Mouse (Mus musculus): Measurements from ENCODE around the gene Senp8.
"Not testable (repeated sequence)": the region's sequence is repeated elsewhere in the genome, so short reads cannot be mapped to it uniquely, and the experiment has no call there.

Gene Senp8

DNA sequence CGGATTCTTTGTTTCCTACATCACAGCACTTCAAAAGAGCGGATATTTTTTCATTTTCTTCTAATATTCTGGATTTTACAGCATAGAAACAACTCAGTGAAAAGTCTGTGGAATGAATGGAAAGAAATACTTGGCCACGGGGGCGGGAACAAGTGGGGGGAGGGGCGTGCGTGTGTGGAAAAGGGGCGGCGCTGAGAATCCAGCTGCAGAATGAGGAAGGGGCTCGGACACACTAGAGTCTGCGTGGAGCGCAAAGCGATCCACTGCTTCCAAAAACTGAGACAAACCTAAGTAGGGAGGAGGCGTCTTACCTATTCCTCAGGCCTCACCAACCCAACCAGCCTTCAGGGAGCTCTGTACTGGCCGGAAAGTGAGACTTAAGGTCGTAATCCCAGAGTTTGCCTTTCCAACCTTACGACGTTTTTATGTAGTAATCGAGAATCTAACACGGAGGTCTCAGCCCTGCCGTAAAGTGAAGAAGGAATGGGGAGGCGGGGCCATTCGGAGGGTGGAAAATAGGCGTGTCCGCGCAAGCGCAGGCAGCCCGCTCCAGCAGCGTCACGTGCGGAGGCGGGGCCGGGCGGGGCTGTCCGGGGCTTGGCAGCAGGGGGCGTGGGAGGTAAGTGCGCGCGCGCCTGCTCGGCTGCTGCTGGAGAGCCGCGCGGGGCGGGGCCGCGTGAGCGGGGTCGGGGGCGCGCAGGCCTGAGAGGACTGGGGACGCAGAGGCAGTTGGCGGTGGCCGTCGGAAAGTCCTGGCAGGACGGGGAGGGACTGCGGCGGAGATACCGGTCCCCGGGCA is at the start of gene Senp8, which contains the start of gene Myo9a:
Gene Senp8 (minus strand): TSS at position 444 of the 799 bp plus-strand sequence.
Gene Myo9a (plus strand): TSS at position 630 of the 799 bp plus-strand sequence.
- peak; percentile 98 for DNase-seq (ENCODE audit: low spot score)

DNA sequence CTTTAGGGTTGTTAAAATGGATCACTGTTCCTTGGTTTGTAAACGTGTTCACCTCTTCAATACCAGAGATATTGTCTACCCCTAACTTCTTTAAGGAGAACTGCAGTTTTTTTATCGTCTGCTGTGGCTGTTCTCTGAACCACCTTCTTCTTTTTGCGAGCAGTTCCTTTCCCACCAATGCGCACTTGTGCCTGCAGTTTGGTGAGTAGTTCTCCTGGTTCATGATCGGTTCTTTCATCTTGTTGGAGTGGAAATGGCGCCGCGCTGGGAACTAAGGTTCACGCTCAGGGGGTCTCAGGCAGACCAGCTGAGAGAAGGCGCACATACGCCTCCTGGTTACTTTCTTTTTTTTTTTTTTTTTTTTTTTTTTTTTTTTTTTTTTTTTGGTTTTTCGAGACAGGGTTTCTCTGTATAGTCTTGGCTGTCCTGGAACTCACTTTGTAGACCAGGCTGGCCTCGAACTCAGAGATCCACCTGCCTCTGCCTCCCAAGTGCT is 16.5 kb upstream of the Senp8 start:
- not testable (repeated sequence) for DNase-seq (ENCODE audit: low spot score)

DNA sequence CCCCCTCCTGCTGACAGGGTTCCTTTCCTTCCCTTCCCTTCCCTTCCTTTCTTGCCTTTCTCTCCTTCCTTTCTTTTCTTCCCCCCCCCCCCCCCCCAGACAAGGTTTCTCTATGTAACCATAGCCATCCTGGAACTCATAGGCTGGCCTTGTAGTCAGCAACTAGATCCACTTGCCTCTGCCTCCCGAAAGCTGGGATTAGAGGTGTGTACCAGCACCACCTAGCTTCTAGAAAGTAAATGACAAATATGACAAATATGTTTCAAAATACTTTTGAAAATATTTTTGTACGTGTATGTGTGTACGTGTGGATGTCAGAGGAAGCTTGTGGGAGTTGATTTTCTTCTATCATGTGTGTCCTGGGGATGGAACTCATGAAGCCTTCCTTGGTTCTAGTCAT is 10.0 kb upstream of the Senp8 start:
- no peak for DNase-seq (ENCODE audit: low spot score)

DNA sequence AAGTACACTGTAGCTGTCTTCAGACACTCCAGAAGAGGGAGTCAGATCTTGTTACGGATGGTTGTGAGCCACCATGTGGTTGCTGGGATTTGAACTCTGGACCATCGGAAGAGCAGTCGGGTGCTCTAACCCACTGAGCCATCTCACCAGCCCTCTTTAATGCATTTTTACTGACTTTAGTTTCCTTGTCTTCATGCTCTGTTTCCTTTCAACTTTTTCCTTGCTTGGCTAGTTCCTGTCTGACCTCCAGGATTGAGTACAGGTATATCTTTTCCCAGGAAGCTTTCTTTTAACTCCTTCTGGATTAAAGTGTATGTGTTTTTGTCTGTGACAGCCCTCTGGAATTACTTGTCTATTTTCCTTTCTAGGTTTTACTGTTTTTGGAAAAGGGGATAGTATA is 6.5 kb upstream of the Senp8 start:
- DNase-seq (ENCODE audit: low spot score), result not testable (repeated sequence)

DNA sequence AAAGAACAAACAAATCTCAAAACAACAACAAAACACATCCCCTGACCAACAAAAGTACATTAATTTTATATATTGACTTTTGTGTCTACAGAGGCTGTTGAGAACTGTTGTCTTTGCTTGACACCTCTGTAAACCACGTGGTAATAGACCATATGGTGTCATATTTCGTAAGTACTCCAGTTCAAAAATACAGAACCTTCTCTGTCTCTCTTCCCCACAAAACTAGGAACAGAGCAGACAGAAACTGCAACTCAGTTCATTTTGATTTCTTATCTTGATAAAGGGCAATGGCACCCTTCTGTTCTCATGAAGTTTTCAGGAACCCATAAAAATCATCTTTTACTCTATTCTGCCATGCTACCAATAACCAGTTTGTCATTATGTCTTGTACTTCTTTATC is 4.7 kb upstream of the Senp8 start:
- DNase-seq (ENCODE audit: low spot score), result no peak

DNA sequence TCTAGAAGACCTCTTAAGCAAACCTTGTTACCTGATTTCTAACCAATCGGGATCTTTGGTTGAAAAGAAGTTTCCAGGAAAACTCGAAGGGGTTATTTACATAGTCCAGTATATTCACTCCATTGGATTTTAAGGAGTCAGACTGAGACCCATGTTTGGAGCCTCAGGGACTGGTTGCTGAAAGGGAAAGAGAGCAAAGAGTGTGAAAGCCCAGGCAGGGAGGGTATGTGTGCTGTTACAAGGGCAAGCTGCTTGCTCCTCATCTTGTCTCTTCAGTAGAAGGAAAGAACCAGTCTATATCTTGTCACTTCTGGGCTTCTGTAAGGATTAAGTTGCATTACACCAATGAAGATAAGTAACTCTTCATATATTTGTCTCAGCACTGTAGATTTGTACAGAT is 1.5 kb upstream of the Senp8 start:
- DNase-seq (ENCODE audit: low spot score), result no peak

DNA sequence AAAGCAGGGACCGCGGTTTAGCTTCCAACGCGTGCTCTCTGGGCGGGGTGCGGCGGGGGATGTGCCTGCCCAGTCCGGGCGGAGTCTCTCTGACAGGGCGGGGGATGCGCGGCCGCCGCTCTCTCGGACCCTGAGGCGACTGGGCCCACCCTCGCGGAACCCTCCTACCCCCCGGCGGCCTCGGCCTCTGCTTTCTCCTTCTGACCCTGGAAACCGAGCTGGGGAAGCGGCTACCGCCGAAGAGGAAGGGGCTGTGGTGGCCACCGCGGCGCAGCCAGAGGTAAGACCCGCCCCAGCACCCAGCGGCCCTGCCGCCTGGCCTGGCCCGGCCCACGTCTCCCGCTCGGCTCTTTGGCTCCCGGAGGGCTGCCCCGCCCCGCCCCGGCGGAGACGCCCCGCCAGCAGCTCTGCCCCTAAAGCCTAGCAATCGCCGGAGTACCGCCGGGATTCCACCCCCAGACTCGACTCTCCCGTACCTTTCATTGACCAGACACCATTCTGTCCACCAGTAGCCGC is 614 bp upstream of the Senp8 start:
- peak; percentile 59 for DNase-seq (ENCODE audit: low spot score)

DNA sequence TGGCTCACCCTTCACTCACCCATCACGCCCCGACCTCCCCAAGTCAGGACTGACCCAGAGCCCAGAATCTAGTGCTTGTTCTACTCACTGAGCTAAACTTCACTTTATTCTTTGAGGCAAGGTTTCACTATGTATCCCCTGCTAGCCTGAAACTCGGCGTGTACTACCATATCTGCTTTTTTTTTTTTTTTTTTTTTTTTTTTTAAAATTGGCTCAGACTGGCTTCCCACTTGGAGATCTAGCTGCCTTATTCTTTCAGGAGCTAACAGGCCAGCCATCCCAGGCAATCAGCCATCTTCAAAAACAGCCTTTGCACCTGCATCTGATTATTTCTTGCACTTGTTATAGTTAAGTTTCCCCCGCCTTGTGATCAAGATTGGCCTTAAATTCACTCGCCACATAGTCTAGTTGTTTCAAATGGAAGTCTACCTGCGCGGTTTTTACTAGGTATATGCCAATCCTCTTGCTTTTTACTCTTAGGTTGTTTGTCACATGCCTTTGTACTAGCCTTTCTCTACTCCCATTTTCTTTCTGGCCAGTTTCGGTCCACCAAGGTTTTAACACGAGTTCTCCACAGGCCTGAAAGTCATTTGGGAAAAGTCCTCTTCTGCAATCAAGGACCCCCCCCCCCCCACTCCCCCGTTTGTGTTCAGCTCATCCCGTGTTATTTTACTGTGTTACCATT is 787 bp downstream of the Senp8 start:
- DNase-seq (ENCODE audit: low spot score), result no peak

DNA sequence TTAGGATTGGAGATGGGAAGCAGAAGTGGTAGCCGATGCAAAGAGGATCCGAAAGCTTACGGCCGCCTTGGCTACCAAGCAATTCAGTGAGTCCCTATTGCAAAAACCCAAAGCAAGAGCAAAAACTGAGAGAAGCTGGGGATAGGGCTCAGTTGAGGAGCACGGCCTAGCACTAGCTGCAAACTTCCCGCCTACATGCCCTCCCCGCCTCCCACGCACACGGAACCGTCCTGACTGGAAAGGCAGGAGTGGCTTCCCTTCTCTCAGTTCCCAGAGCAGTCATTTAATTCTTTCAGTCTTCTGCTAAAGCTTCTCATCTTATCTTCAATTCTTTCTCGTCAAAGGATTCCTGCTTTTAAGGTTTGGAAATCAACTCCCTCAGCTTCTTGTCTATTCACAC is 1.5 kb downstream of the Senp8 start:
- no peak for DNase-seq (ENCODE audit: low spot score)

DNA sequence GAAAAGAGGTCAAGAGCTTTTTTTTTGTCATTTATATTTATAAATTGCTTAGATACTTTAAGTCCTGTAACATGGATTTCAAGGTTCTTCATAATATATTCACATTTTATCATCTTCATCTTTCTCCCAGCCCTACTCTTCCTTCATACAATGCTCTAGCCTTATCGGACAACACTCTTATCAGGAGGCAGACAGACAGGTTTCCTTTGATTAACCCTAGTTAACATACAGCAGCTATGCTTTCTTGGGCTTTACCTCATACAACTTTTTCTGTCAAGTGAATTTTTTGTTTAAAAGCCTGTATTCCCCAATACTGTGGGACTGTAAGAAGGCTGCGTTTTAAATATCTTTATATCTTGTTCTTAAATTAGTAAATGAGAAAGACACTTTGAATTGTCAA is 2.1 kb downstream of the Senp8 start:
- no peak for DNase-seq (ENCODE audit: low spot score)

DNA sequence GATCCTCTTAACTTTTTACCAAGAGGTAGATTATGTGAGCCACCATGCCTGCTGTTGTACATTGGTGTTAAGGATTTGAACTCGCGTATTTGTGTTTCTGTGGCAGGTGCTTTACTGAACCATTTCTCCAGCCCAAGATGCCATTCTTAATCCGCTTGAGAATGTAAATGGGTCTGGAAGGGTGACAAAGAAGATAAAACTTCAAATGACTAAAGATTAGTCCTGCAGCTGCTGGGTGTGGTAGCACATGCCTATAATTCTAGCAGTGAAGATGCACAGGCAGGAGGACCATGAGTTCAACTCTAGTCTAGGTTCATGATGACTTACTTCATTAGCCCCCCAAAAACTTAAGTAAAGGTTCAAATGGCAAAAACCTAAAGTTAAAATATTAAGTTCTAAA is 6.6 kb downstream of the Senp8 start:
- DNase-seq (ENCODE audit: low spot score), result no peak

DNA sequence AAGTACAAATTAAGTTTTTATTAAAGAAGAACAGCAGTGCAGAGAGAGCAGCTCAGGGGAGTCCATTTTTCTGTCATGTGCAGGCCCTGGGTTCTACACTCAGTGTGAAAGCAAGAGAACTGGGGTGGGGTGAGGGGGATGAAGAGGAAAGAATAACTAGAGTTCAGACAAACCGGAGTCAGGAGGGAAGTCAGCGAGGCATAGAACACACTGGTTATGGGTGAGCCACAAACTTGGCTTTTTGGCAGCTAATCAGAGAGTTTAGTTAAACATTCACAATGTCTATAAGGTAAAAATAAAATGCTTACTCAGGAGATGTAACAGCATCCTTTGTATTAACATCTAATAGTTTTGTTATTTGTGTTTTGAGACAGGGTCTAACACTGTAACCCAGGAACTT is 9.9 kb downstream of the Senp8 start:
- DNase-seq (ENCODE audit: low spot score), result no peak

DNA sequence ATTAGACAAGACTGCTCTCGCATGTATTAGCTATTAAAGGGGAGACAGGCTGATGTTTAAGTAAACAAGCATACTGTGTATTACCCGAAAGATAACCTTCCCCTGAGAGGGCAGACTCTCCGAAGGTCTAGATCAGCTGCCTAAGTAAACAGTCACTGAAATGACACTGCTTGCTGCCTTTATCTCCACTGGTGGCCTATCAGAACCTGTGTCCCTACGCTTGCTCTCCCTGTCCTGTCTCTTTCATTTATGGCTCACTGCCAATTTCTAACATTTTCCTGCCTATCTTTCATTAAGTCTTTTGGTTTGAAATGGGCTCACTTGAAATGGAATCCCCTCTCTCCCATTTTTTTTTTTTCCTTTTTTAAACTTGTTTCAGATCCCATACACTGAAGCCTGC is 15.1 kb downstream of the Senp8 start:
- no peak for DNase-seq (ENCODE audit: low spot score)

DNA sequence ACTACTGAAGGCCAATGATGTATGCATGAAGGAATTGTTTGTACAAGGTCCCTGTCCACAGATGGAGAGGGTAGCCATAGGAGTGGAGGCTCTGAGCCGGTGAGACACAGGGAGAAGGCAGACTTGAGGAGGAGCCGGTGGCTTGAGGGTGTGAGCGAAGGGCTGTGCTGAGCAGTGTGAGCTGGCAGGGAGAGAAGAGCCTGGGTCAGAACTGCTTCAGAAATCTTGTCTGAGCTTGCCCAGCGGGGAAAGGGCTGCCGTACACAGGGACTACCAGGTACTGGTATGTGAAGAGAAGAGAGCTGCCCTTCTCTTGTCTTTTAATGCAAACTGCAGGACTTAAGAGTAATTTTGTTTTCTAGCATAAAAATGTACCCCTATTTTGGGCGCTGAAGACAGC is 17.4 kb downstream of the Senp8 start:
- DNase-seq (ENCODE audit: low spot score), result no peak

DNA sequence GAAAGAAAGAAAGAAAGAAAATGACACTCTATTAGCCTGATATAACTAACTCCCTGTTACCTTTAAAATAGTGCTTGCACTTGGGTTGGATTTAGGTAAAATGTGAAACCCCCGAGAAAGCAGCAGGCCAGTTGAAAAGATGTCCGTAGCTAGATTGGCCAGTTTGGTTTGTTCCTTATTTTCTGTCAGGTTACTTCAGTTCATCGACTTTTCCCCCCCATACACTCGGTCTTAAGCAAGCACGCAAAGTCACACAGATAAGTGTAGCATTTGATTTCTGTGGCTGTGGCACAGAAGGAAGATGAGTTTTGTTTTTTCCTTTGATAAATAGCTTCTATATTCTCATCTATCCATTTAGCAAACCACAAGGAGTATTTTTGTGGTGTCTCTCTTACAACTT is 19.4 kb downstream of the Senp8 start:
- no peak for DNase-seq (ENCODE audit: low spot score)

DNA sequence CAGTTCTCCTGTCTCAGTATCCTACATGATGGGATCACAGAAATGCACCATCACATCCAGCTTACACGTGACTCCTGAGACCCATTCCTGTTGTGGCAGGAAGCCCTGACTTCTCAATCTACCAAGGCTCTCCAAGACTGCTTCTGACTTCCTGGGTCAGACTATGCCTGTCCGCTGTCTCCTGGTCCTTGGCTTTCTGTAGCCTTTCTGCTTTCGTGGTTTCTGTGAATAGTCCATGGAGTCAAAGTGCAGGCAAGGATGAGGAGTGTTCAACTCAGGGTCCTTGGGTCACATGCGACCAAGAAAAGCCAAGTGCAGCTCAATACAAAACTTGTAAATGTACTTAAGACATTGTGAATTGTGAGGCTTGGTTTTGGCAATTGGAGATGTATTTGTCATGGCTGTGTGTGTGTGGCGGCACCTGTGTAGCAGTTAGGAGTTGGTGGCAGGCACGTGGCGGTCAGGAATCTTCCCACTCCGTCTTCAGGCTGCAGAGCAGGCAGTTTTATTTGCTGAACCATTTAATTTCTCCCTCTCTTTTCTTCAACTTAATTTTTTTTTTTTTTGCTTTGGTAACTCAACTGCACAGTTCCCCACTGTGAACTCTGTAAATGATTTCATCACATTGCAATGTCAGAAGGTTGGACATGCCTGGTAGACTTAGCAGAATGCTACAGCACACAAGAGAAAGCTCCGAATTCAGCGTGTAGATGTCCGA is 22.8 kb downstream of the Senp8 start:
- no peak for DNase-seq (ENCODE audit: low spot score)

DNA sequence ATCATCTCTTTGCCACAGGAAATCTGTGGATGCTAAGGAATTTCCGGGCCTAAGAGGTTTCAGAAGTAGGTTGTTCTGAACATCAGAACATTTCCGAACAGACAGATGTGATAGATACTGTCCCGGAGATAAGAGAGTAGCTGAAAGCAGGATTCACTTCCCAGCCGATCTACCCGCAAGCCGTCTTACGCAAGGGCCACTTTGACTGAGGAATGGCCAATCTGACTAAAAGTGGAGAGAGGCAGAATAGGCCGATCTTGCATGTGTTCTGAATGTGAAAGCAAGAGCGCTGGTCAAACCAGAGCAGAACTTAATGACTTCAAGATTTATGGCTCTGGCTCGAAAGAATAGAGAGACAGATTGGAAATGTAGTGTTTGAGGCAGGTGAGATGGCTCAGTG is 25.0 kb downstream of the Senp8 start:
- DNase-seq (ENCODE audit: low spot score), result no peak

DNA sequence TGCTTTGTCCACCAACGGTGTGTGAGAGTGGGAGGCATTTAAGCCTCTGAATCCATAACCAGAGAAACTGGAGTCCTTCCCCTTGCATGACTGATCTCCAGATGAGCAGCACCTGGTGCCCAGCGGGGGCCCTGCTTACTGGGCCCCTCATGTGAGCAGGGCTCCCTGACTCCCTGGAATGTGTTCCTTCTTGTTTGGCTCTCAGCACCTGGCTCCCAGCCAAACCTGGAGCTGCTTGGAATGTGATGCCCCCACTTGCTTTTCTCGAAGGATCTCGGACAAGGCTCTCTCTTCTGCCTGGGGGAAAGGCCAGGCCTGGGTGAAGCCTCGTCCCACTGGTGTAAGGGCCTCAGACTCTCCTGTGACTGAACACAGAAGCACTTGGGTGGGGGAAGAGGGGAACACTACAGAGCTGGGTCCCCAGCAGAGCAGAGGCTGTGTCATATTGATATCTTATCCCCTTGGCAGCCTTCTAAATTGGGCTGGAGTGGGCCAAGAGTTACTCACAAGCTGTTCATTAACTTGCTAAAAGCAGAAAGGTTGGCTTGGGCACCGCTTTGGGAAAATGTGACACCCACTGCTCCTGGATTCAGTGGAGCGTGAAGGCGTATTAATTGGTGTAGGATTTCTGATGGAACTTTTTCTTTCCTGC is 26.6 kb downstream of the Senp8 start:
- no peak for DNase-seq (ENCODE audit: low spot score)

DNA sequence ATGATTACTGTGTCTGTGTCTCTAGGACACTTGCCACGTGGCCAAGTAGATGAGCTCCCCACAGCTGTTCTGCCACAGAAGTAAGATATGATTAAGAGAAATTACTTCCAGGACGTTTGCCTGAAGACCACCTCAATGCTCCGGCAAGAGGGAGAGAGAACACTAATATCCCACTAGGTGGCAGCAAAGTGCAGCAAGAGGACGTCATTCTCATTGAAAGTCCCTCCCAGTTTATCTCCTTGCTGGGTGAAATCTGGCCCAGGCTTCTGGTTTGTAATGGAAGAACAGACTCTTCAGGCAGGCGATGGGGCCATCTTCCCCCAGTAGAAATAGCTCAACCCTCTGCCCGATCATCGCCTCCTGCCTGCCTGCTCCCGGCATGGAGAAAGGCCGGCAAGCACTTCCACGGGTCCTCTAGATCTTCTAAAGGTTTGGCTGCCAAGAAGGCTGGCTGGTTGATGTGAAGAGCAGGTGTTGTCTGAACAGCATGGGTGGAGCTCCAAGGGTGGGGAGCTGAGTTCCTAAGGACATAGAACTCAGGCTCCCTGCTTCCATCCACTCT is 27.3 kb downstream of the Senp8 start:
- no peak for DNase-seq (ENCODE audit: low spot score)

DNA sequence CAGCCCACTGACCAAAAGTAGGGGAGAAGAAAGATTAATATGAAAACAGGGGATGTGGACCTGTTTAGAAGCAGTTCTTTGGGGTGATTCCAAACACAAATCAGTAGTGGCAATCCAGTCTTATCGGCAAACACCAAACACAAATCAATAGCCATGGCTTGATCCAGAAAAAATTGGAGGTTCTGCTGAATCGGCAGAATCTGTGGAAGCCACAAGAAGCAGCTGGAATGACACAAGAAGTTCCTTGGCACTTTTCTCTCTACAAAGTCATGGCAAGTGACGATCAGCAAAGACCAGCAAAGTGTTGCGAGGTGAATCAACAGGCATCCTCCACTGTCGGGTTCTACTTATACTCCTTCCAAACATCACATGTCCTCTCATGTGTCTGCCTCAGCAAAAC is 29.4 kb downstream of the Senp8 start:
- no peak for DNase-seq (ENCODE audit: low spot score)

DNA sequence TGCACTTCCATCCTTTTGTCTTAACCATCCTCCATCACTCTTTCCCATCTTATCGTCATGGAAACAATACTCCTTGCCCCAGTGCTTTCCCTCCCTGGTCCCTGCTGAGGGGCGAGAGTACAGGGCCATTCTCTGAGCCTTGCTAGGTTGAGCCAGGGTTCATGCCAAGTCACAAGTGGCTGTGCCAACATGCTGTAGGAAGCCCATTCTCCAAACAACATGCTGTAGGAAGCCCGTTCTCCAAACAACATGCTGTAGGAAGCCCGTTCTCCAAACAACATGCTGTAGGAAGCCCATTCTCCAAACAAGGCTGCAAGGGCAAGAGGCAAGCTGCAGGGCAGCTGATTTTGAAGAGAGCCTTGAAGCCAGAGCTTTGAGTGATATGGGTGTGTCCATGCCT is 32.3 kb downstream of the Senp8 start:
- DNase-seq (ENCODE audit: low spot score), result no peak

Measured in urinary bladder, postnatal 10 days (tissue).